Mouse (Mus musculus) cortical plate, adult 2 months (tissue): ENCODE data around the gene Ptpdc1.

ENCODE experiments used
- CTCF ChIP-seq: fragments of 200-500 bp; IDR thresholded peaks from 2 replicates; pipeline ENCODE4 v1.5.1; 2011; ENCODE audit warnings: mild to moderate bottlenecking, control low read depth, low read length; ENCODE audit not compliant: insufficient read depth; ENCODE audit errors: extremely low read depth
- POLR2A ChIP-seq: fragments of 200-500 bp; IDR thresholded peaks from 2 replicates; pipeline ENCODE4 v1.6.1; 2011; ENCODE audit warnings: mild to moderate bottlenecking, low read length, control low read depth; ENCODE audit not compliant: insufficient read depth; ENCODE audit errors: extremely low read depth

- TF ChIP-seq POLR2A (no peak), CTCF (no peak)
These were observed 12.2 kb upstream of the Ptpdc1 start for GRCm38 (mm10) chr13:48637706-48638105.
